Mouse (Mus musculus) myocyte (in vitro differentiated cells): ENCODE data around the gene Acbd3.

ENCODE experiments used
- CEBPB ChIP-seq: IDR thresholded peaks from 2 replicates; pipeline ENCODE4 v1.6.1; 2011; ENCODE audit warnings: mild to moderate bottlenecking, moderate library complexity; ENCODE audit not compliant: poor library complexity, insufficient read depth, severe bottlenecking
- E2F4 ChIP-seq: IDR thresholded peaks from one replicate; pipeline ENCODE4 v1.6.1; 2011; ENCODE audit warnings: mild to moderate bottlenecking, control low read depth, moderate library complexity; ENCODE audit not compliant: insufficient read depth
- MAX ChIP-seq: IDR thresholded peaks from one replicate; pipeline ENCODE4 v1.6.1; 2011; ENCODE audit warnings: low read depth, mild to moderate bottlenecking, control low read depth
- MYOD1 ChIP-seq, 3 experiments: IDR thresholded peaks; one replicate each; pipeline ENCODE4 v1.6.1; 2011; ENCODE audit warnings: control low read depth in 2 of 3, low read depth in 2 of 3, mild to moderate bottlenecking in 2 of 3, moderate library complexity in 1 of 3; ENCODE audit not compliant: insufficient read length in 2 of 3, control insufficient read depth in 1 of 3
- MYOG ChIP-seq, 3 experiments: IDR thresholded peaks; one replicate each; pipeline ENCODE4 v1.6.1; 2011; ENCODE audit warnings: control low read depth in 2 of 3, low read depth in 2 of 3, mild to moderate bottlenecking in 2 of 3; ENCODE audit not compliant: insufficient read length in 2 of 3, control insufficient read depth in 1 of 3, insufficient read depth in 1 of 3
- POLR2A ChIP-seq: IDR thresholded peaks from one replicate; pipeline ENCODE4 v1.6.1; 2011; ENCODE audit warnings: low read depth, mild to moderate bottlenecking, control low read depth, moderate library complexity; ENCODE audit not compliant: insufficient read length
- POLR2AphosphoS2 ChIP-seq: IDR thresholded peaks from one replicate; pipeline ENCODE4 v1.6.1; 2011; ENCODE audit warnings: low read depth, control low read depth; ENCODE audit not compliant: insufficient read length
- REST ChIP-seq: IDR thresholded peaks from one replicate; pipeline ENCODE4 v1.6.1; 2011; ENCODE audit warnings: mild to moderate bottlenecking, control low read depth, moderate library complexity; ENCODE audit not compliant: insufficient read depth, insufficient read length
- SRF ChIP-seq: IDR thresholded peaks from one replicate; pipeline ENCODE4 v1.6.1; 2011; ENCODE audit warnings: low read depth; ENCODE audit not compliant: control insufficient read depth, insufficient read length
- TCF12 ChIP-seq: IDR thresholded peaks from one replicate; pipeline ENCODE4 v1.6.1; 2011; ENCODE audit warnings: mild to moderate bottlenecking, control low read depth; ENCODE audit not compliant: poor library complexity, insufficient read depth, severe bottlenecking
- USF1 ChIP-seq: IDR thresholded peaks from one replicate; pipeline ENCODE4 v1.6.1; 2011; ENCODE audit warnings: low read depth, mild to moderate bottlenecking, control low read depth, moderate library complexity

- no peak for TF ChIP-seq MAX
- no peak for TF ChIP-seq POLR2A
- no peak for TF ChIP-seq E2F4
- no peak for TF ChIP-seq MYOG (IDR thresholded peaks at IDR 0.05; ENCODE audit: control insufficient read depth in 1 of 3, insufficient read depth in 1 of 3, insufficient read length in 2 of 3, low read depth in 2 of 3)
- TF ChIP-seq USF1 = no peak
- no peak for TF ChIP-seq REST
- TF ChIP-seq TCF12 = no peak
- no peak for TF ChIP-seq POLR2AphosphoS2
- TF ChIP-seq MYOD1 (IDR thresholded peaks at IDR 0.05; ENCODE audit: control insufficient read depth in 1 of 3, insufficient read length in 2 of 3, low read depth in 2 of 3) = no peak
- no peak for TF ChIP-seq SRF
- no peak for TF ChIP-seq CEBPB
Observed at GRCm38 (mm10) chr1:180726183-180726582, 340 bp downstream of the Acbd3 start.
